Mouse (Mus musculus) right cerebral cortex, postnatal 25 days (tissue): ENCODE measurements around the gene Liph.
"Not testable (repeated sequence)": the region's sequence is repeated elsewhere in the genome, so short reads cannot be mapped to it uniquely, and the experiment has no call there.

Source experiments
- DNase-seq: peaks from one replicate; pipeline ENCODE4 v3.0.0; 2022

The Liph gene

DNA sequence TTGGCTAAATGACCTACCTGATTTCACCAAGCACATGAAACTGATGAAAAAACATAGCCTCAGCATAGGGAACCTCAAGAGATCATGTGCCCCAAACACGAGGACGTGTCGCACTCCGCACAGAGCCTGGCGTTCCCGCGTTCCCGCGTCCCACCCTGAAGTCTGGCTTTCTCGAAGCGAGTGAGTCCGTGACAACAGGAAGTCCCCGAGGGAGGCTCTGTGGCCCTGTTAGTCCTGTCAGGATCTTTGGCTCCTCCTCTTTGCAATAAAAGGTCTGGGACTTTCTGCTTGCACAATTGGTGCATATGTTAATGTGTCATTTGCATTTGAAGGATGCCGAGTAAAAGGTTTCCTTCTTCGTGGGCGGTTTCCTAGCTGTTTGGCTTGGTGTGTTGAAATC lies at the start of gene Liph:
TSS of gene Liph (minus strand) at position 360 of the 400 bp plus-strand sequence.
- DNase-seq: no peak

GRCm38 (mm10) chr16:22043830-22044229 lies 48.4 kb upstream of the Liph start:
- no peak for DNase-seq

DNA sequence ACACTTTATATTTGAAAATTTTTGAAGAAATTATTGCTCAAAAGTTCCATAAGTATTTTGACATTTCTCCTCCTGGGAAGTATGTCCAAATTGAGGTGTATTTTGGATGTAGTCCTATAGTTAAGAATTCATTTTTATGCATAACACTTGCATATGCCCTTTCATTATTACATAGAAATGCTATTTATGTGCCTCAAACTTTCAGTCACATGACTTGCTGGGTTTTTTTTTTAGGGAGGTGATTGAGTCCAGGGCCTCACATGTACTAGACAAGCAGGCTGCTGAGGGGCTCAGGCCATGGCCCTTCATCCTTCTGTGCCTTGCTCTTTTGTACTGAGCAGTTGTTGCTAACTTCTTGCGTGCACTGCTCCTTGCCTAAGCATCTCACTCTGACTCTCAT lies 44.5 kb upstream of the Liph start:
- no peak for DNase-seq

- no peak for DNase-seq
These were observed 43.1 kb upstream of the Liph start for GRCm38 (mm10) chr16:22038554-22038953.

GRCm38 (mm10) chr16:22027474-22027873 lies 32.0 kb upstream of the Liph start:
- no peak for DNase-seq

DNA sequence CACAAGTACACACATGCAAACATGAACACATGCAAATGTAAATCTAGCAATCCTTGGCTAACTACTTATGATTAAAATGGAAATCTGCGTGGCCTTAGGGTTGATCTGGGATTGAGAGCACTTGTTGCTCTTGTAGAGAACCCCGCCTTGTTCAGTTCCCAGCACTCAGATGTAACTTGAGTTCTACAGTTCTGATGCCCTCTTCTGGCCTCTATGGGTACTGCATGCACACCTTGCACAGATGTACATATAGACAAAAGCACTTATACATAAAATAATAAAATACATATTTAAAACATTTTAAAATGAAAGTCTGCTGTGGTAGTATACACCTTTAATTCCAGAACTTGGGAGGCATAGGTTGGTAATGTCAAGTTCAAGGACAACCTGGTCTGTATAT lies 26.7 kb upstream of the Liph start:
- no peak for DNase-seq

GRCm38 (mm10) chr16:22015569-22015968 lies 20.1 kb upstream of the Liph start:
- no peak for DNase-seq

DNA sequence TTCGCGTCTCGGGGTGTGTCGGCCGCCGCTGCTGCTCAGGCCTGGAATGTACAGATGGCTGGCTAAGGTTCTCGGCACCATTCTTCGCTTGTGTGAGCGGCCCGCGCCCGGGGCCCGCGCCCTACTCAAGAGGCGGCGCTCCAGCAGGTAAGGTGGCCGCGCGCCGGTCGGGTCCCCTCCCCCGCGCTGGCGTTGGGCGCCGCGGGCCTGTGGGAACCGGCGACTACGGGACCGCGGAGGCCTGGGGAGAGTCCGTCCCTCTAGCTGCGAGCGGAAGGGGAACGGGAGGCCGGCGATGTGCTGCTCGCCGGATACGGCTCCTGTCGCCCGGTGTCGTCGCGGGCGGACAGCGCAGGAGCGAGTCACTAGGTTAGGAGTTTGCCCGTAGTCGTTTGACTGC lies 14.1 kb upstream of the Liph start:
- no peak for DNase-seq

- DNase-seq: peak; percentile 100
These were observed 13.7 kb upstream of the Liph start, which contains the start of gene Senp2 for GRCm38 (mm10) chr16:22009099-22009584. Gene Senp2, plus strand, starts transcription at chr16:22009484.

DNA sequence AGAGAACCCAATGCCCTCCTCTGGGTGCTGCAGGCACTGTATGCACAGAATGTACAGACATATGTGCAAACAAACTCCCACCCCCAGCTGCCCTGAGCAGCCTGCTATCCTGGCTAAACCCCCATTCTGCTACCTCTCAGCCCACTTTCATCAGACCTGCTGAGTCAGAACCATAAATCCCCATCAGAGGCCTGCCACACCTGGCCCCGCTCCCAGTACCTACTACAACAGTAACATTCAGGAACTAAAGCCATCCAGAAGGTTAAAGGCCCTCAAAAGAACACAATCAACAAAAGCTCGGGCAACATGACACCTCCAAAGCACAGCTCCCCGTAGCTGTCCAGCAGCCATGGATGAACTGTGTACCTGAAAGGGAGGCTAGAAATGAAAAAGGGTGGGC lies 6.1 kb upstream of the Liph start:
- DNase-seq: no peak

- DNase-seq: no peak
These were observed 5.7 kb upstream of the Liph start for GRCm38 (mm10) chr16:22001172-22001571.

GRCm38 (mm10) chr16:21999941-22000690 lies 4.7 kb upstream of the Liph start:
- no peak for DNase-seq

GRCm38 (mm10) chr16:21998061-21998460 lies 2.6 kb upstream of the Liph start:
- DNase-seq: peak; percentile 13

GRCm38 (mm10) chr16:21996881-21997641 lies 1.6 kb upstream of the Liph start:
- DNase-seq: no peak

- DNase-seq: no peak
These were observed 939 bp upstream of the Liph start for GRCm38 (mm10) chr16:21996402-21996801.

DNA sequence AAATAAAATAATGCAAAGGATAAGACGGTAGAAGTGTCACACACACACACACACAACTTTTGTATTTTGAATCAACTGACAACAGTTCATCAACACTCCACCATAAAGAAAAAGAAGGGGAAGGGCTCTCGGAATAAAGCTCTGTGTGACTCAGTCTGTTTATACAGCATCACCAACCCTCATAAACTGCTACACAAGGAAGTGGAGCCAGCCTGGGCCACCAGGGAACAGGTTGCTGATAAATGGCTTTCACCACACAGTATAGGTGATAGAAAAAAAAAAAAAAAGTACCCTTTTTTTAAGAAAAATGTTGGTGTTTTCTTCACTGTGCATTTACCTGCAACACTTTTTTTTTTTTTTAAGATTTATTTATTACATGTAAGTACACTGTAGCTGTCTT lies 3.7 kb downstream of the Liph start:
- DNase-seq: no peak

DNA sequence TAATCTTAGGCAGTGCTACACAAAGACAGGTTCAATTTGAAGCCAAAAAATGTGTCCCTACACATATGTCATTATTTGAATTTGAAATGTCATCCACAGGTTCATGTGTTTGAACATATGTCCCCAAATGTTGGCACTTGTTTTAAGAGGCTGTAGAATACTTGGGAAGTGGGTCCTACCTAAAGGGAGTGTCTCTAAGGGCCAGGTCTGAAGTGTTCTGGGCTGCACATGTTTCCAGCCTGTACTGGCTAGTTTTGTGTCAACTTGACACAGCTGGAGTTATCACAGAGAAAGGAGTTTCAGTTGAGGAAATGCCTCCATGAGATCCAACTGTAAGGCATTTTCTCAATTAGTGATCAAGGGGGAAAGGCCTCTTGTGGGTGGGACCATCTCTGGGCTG lies 4.6 kb downstream of the Liph start:
- not testable (repeated sequence) for DNase-seq

DNA sequence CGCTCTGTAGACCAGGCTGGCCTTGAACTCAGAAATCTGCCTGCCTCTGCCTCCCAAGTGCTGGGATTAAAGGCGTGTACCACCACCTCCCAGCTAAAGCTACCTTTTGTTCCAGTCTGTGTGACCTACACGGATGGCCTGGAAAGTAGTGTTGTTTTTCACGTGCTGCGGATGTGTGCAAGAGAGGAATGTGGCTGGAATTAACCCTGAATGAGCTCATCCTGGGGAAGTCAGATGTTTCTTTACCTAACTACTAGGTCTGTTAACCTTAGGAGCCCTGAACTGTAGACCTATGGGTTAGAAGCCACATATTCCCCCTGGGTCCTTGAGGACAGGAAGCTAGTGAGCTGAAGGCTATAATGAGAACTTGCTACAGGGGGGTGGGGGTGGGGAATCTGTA lies 7.5 kb downstream of the Liph start:
- no peak for DNase-seq

- no peak for DNase-seq
These were observed 9.3 kb downstream of the Liph start for GRCm38 (mm10) chr16:21986191-21986590.

DNA sequence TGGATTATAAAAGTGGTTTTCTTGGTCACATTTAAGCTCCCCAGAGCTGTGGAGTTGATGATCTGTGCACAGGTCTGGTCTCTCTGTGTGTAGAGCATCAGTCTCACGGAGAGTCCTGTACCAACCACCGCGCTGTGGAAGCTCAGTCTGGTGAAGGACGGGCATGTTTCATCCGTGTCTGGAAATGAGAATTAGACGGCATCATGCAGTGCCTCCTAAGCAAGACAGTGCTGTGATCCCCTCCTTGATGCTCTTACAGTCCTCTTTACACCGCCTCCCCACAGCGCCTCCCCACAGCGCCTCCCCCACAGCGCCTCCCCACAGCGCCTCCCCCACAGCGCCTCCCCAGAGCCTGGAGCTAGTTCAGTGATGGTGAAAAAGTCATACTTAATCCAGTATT lies 11.4 kb downstream of the Liph start:
- no peak for DNase-seq

DNA sequence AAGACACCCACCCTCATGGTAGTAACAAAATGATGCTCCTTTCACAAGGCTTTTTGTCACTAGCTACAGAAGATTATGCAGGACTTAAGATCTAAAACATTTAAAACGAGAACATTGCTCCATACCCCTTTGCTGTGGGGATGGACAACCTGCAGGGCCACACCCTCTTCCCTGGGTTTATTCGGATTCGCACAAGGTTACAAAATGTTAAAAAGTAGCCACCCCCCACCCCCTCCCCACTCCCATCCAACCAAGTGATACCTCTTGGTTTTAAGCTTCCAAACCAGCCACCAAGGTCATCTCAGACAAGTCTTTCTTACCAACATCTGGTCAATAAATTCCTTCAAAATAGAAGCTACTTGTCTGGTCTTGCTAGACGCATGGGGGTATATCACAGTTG lies 11.9 kb downstream of the Liph start:
- DNase-seq: no peak

DNA sequence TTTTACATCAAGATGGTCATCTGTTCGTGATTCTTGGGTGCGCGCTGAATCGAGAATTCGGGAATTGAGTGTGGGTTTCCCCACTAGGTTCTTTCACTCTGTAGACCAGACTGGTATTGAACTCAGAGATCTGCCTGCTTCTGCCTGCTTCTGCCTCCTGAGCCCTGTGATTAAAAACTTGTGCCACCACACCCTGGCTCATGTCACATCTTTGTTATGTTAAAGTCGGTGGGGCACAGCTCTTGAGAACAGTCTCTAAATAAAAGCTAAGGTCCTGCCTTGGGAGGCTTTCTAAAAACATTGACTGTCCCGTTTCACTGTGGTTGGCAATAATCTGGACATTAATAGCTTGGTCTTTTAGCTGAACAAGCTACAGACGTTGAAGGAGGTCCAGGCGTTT lies 12.3 kb downstream of the Liph start:
- no peak for DNase-seq

- DNase-seq: no peak
These were observed 18.1 kb downstream of the Liph start for GRCm38 (mm10) chr16:21977347-21977746.

DNA sequence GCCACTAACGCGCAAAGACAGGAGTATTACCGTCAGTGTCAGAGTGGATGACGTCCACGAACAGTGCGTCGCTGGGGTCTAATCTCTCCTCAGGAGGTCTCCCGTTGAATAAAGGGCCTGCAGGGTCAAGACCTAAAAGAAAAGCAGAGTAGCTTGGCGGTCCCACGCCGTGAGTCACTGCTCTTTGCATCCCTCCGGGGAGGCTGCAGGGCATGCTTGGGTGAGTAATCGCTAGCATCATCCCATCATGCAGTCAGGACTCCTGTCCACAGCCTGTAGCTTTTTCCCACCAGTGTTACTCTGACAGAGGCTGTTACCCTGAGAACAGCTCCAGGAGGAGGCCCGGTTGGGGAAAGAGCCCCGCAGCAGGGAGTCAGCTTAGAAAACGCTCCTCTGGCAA lies 19.3 kb downstream of the Liph start:
- DNase-seq: no peak
